Mouse (Mus musculus) C2C12 (cell line): ENCODE data around the gene Src.

Experiments used
- CTCF ChIP-seq: IDR thresholded peaks from one replicate; pipeline ENCODE4 v1.5.1; 2011; ENCODE audit not compliant: control insufficient read depth, insufficient read depth, insufficient read length
- FOSL1 ChIP-seq: IDR thresholded peaks from one replicate; pipeline ENCODE4 v1.8.0; 2011; ENCODE audit warnings: mild to moderate bottlenecking, low read length; ENCODE audit not compliant: poor library complexity, insufficient read depth, severe bottlenecking
- MAX ChIP-seq: IDR thresholded peaks from one replicate; pipeline ENCODE4 v1.6.1; 2011; ENCODE audit warnings: mild to moderate bottlenecking, control low read depth
- MYOD1 ChIP-seq: IDR thresholded peaks from one replicate; pipeline ENCODE4 v1.6.1; 2011; ENCODE audit warnings: low read depth; ENCODE audit not compliant: control insufficient read depth, insufficient read length

GRCm38 (mm10) chr2:157471737-157472136, 53.5 kb downstream of the Src start:
- TF ChIP-seq CTCF (no peak), MAX (no peak), FOSL1 (no peak), MYOD1 (no peak)
